Mouse (Mus musculus) limb, embryonic 12.5 days (tissue): ENCODE measurements at regions not wholly inside any gene's neighbourhood (a gene's known extent, or its start where the extent isn't known, plus 50 kb on each side); places are given as distances from the start of the nearest gene placed in this dataset.
A peak's percentile ranks its signal among the peaks of the same experiment; 100 is the strongest.

Experiments used
- ATAC-seq: fragments of 200-750 bp; cut with Nextera tagmentation; 2 replicates; pipeline ENCODE4 v1.8.0; 2017; ENCODE audit warnings: low read depth, moderate TSS enrichment; ENCODE audit not compliant: insufficient number of reproducible peaks, insufficient read depth, low FRiP score, low TSS enrichment
- H3K27ac ChIP-seq: fragments of 300-500 bp; sonication (generic); 2 replicates; pipeline ENCODE4 v1.5.1; 2016; ENCODE audit warnings: mild to moderate bottlenecking, moderate library complexity
- H3K27me3 ChIP-seq: fragments of 300-500 bp; sonication (generic); 2 replicates; pipeline ENCODE4 v1.6.1; 2016; ENCODE audit warnings: mild to moderate bottlenecking, moderate library complexity
- H3K36me3 ChIP-seq: fragments of 300-500 bp; sonication (generic); 2 replicates; pipeline ENCODE4 v1.6.1; 2016; ENCODE audit warnings: mild to moderate bottlenecking, moderate library complexity
- H3K4me1 ChIP-seq: fragments of 300-500 bp; sonication (generic); replicated peaks from 2 replicates; pipeline ENCODE4 v1.6.1; 2016
- H3K4me2 ChIP-seq: fragments of 300-500 bp; sonication (generic); 2 replicates; pipeline ENCODE4 v1.6.1; 2016; ENCODE audit warnings: mild to moderate bottlenecking, moderate library complexity
- H3K4me3 ChIP-seq: fragments of 300-500 bp; sonication (generic); replicated peaks from 2 replicates; pipeline ENCODE4 v1.5.1; 2016; ENCODE audit warnings: mild to moderate bottlenecking
- H3K9ac ChIP-seq: fragments of 300-500 bp; sonication (generic); replicated peaks from 2 replicates; pipeline ENCODE4 v1.6.1; 2016; ENCODE audit warnings: mild to moderate bottlenecking, moderate library complexity
- H3K9me3 ChIP-seq: fragments of 300-500 bp; sonication (generic); 2 replicates; pipeline ENCODE4 v1.6.1; 2016; ENCODE audit warnings: mild to moderate bottlenecking, moderate library complexity
- WGBS: fragments of 180-500 bp; shearing (Covaris S2); methylation state at CpG from one replicate; pipeline ENCODE4 v1.1.7; 2016; 5-methylcytosine and 5-hydroxymethylcytosine counted together

DNA sequence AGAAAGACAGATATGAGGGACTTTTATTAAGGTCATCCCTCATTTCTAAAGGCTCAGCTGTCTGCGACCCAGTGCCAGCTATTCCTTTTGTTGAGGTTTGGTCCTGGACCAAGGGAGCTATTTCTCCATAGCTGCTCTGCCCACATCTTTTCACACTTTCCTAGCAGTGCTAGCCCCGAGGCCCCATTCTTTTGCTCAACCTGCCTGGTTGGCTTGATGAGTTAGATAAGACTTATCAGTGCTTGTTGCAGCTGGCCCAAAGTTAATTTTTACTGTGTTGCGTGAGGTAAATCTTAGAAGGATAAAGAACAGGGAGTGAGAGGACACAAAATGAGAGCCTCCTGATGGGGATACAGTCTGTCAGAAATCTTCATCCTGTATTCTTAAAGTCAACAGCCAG, 138.5 kb upstream of the Mylip start:
- no peak for ATAC-seq
- H3K4me2 ChIP-seq: no peak overlapping the region
- no peaks in the 10 kb centered on the region for H3K9me3 ChIP-seq
- H3K36me3 ChIP-seq: no peaks in the 10 kb centered on the region
- WGBS: 68% methylated on average over 3 of the region's 3 CpGs
- no peaks in the 10 kb centered on the region for H3K27me3 ChIP-seq
- H3K4me1 ChIP-seq: peaks cover 32% of the 10 kb centered on the region
- no peak overlapping the region for H3K27ac ChIP-seq
- H3K9ac ChIP-seq: no peak overlapping the region
- no peak overlapping the region for H3K4me3 ChIP-seq

DNA sequence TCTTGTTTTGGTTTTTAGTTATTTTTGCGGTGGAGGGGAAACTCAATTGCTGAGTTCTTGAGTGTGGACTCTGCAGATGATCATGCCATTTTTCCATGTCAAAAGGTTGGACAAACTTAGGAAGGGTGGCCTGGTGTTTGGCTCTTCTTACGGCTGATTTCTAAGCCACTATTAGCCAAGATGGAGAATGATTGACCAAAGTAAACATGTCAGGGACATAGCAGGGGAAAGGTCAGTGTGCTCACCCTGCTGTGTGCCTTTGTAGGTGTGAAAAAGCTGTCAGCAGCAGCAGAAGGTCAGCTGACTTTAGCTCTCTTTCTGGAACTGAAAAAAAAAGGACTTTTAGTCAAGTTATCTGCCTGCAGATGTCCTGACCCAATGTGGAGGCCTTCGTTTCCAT, 137.4 kb upstream of the Mylip start:
- H3K9me3 ChIP-seq: no peaks in the 10 kb centered on the region
- no peak overlapping the region for H3K4me3 ChIP-seq
- no peaks in the 10 kb centered on the region for H3K27me3 ChIP-seq
- H3K27ac ChIP-seq: no peak overlapping the region
- H3K36me3 ChIP-seq: no peaks in the 10 kb centered on the region
- no peak overlapping the region for H3K9ac ChIP-seq
- no peak for ATAC-seq
- WGBS: 64% methylated on average over 3 of the region's 3 CpGs
- no peak overlapping the region for H3K4me2 ChIP-seq
- H3K4me1 ChIP-seq: peaks cover 31% of the 10 kb centered on the region

DNA sequence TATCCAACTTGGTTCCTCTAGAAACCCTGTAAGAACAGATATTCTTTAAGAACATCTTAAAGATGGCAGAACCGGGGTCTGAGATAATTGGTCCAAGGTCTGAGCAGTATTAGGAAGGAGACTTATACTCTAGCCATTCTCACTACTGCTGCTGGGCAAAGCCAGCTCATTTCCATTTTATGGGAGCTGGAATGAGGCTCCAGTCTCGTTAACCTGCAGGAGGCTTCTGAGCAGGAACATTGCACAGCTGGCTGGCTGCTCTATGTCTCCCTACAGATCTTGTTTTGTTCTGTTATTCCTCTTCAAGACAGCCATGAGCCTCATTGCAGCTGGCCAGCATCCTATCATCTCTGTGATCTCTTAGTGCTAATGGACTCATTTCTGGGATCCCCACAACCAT, 136.3 kb upstream of the Mylip start:
- Histone ChIP-seq H3K4me3 (no peak overlapping the region), H3K27me3 (no peaks in the 10 kb centered on the region), H3K4me2 (no peak overlapping the region), H3K27ac (peak overlapping the region; percentile 20; the same call in 1 of the 2 replicates), H3K9me3 (no peaks in the 10 kb centered on the region), H3K4me1 (peaks cover 31% of the 10 kb centered on the region), H3K9ac (no peak overlapping the region), H3K36me3 (no peaks in the 10 kb centered on the region)
- WGBS: 26% methylated on average over 2 of the region's 2 CpGs
- no peak; the same call in 1 of the 2 replicates for ATAC-seq

- WGBS: 82% methylated on average over 6 of the region's 6 CpGs
- H3K27me3 ChIP-seq: no peaks in the 10 kb centered on the region
- H3K9ac ChIP-seq: no peak overlapping the region
- H3K4me1 ChIP-seq: peaks cover 24% of the 10 kb centered on the region
- H3K27ac ChIP-seq: no peak overlapping the region
- no peak for ATAC-seq
- H3K4me2 ChIP-seq: no peak overlapping the region
- H3K36me3 ChIP-seq: no peaks in the 10 kb centered on the region
- no peak overlapping the region for H3K4me3 ChIP-seq
- no peaks in the 10 kb centered on the region for H3K9me3 ChIP-seq
Observed at GRCm38 (mm10) chr13:45255277-45255676, 134.3 kb upstream of the Mylip start.

GRCm38 (mm10) chr13:45262011-45262410, 127.5 kb upstream of the Mylip start:
- Histone ChIP-seq H3K9me3 (no peaks in the 10 kb centered on the region), H3K4me2 (no peak overlapping the region), H3K9ac (no peak overlapping the region), H3K27me3 (no peaks in the 10 kb centered on the region), H3K36me3 (no peaks in the 10 kb centered on the region), H3K27ac (no peak overlapping the region), H3K4me3 (no peak overlapping the region), H3K4me1 (no peaks in the 10 kb centered on the region)
- WGBS: 17% methylated on average over 5 of the region's 5 CpGs
- ATAC-seq: no peak

DNA sequence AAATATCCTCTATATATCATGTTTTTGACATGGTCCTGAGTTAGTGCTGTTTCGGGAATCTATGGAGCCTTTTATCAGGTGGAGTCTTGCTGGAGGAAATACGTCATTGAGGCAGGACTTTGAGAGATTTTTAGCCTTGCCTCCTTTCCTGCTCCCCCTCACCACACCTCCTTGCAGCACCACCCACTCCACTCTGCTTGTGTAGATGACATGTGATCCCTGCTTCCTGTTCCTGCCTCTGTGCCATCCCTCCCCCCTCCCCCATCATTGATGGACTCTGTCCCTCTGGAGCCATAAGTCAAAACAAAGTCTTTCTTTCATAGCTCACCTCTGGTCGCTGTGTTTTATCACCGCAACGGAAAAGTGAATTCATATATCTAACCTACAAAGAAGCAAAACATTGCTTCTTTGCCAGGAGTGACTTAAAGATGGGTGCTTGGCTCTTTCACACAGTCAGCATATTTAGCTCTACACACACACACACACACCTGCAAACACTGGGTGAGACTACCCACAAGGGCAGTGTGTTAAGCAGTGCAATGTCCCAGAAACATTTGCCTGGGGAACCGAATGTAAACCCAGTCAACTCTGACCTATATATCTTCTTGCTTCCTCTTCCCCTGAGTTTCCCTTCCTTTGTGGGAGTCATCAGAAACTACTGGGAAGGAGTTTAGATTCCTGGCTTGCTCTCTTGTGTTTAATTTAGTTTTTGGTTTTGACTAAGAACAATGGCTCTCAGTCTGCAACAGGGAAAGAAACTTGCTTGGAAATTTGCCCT, 123.1 kb upstream of the Mylip start:
- Histone ChIP-seq H3K27me3 (no peaks in the 10 kb centered on the region), H3K9me3 (no peaks in the 10 kb centered on the region), H3K4me2 (no peak overlapping the region), H3K36me3 (no peaks in the 10 kb centered on the region), H3K4me3 (no peak overlapping the region), H3K9ac (no peak overlapping the region), H3K27ac (no peak overlapping the region), H3K4me1 (no peaks in the 10 kb centered on the region)
- ATAC-seq: no peak
- WGBS: 80% methylated on average over 6 of the region's 6 CpGs

GRCm38 (mm10) chr13:45267446-45267845, 122.1 kb upstream of the Mylip start:
- WGBS: 82% methylated on average over 5 of the region's 5 CpGs

GRCm38 (mm10) chr13:45267906-45268305, 121.6 kb upstream of the Mylip start:
- ATAC-seq: no peak
- Histone ChIP-seq H3K27ac (no peak overlapping the region), H3K4me3 (no peak overlapping the region), H3K4me1 (no peaks in the 10 kb centered on the region), H3K27me3 (no peaks in the 10 kb centered on the region), H3K36me3 (no peaks in the 10 kb centered on the region), H3K9ac (no peak overlapping the region), H3K4me2 (no peak overlapping the region), H3K9me3 (no peaks in the 10 kb centered on the region)
- WGBS: 76% methylated on average over 4 of the region's 4 CpGs

More at GRCm38 (mm10) chr13:45267446-45267845, 122.1 kb upstream of the Mylip start:
- H3K9me3 ChIP-seq: no peaks in the 10 kb centered on the region
- no peaks in the 10 kb centered on the region for H3K4me1 ChIP-seq
- no peak overlapping the region for H3K27ac ChIP-seq
- H3K4me2 ChIP-seq: no peak overlapping the region
- H3K4me3 ChIP-seq: no peak overlapping the region
- no peaks in the 10 kb centered on the region for H3K27me3 ChIP-seq
- H3K9ac ChIP-seq: no peak overlapping the region
- no peak for ATAC-seq
- no peaks in the 10 kb centered on the region for H3K36me3 ChIP-seq

- Histone ChIP-seq H3K4me1 (no peaks in the 10 kb centered on the region), H3K9me3 (no peaks in the 10 kb centered on the region), H3K9ac (no peak overlapping the region), H3K36me3 (no peaks in the 10 kb centered on the region), H3K4me2 (no peak overlapping the region), H3K27ac (no peak overlapping the region), H3K4me3 (no peak overlapping the region), H3K27me3 (no peaks in the 10 kb centered on the region)
- ATAC-seq: no peak
- 69% methylated on average over 8 of the region's 8 CpGs for WGBS
Observed at GRCm38 (mm10) chr13:45274261-45274884, 115.2 kb upstream of the Mylip start.

DNA sequence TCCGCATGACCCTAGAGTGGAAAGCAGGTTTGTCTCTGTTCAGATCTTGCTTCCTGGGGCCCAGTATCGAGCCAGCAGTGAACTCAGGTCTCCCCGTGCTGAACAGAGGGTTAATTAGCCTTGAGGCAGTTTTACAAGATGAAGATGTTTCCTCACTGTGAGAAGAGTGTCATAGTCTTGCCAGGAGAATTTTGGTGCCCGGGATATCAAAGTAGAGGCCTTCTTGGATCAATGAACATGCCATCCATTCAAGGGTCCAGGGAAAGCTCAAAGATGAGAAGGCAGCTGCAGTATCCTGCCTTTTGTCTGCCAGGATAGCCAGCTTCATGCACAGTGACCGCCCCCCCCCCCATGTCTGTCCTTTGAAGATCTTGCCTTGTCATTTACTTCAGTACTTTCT, 114.2 kb upstream of the Mylip start:
- 74% methylated on average over 5 of the region's 5 CpGs for WGBS

GRCm38 (mm10) chr13:45277842-45278416, 111.6 kb upstream of the Mylip start:
- Histone ChIP-seq H3K36me3 (no peaks in the 10 kb centered on the region), H3K9ac (no peak overlapping the region), H3K4me1 (no peaks in the 10 kb centered on the region), H3K27ac (no peak overlapping the region), H3K4me2 (no peak overlapping the region), H3K27me3 (no peaks in the 10 kb centered on the region), H3K9me3 (no peaks in the 10 kb centered on the region), H3K4me3 (no peak overlapping the region)
- ATAC-seq: no peak
- WGBS: 76% methylated on average over 7 of the region's 7 CpGs

More for the DNA sequence above, 114.2 kb upstream of the Mylip start:
- Histone ChIP-seq H3K4me1 (no peaks in the 10 kb centered on the region), H3K4me2 (no peak overlapping the region), H3K27me3 (no peaks in the 10 kb centered on the region), H3K4me3 (no peak overlapping the region), H3K27ac (no peak overlapping the region), H3K36me3 (no peaks in the 10 kb centered on the region), H3K9ac (no peak overlapping the region), H3K9me3 (no peaks in the 10 kb centered on the region)
- ATAC-seq: no peak
